Mouse (Mus musculus) lung, embryonic 16.5 days (tissue): ENCODE measurements around the gene Prr5l. TPM values are rescaled to one million over a fixed set of nuclear protein-coding genes. Genes with fewer than 3 reads are reported as not detected.
A peak's percentile ranks its signal among the peaks of the same experiment; 100 is the strongest.

Experiments used
- ATAC-seq: fragments of 200-750 bp; cut with Nextera tagmentation; 2 replicates; pipeline ENCODE4 v1.8.0; 2017; ENCODE audit warnings: low read depth, mild to moderate bottlenecking, moderate library complexity
- H3K27ac ChIP-seq: fragments of 300-500 bp; sonication (generic); 2 replicates; pipeline ENCODE4 v1.5.1; 2014; ENCODE audit warnings: mild to moderate bottlenecking, control low read depth, low read length
- H3K27me3 ChIP-seq: fragments of 300-500 bp; sonication (generic); 2 replicates; pipeline ENCODE4 v1.6.1; 2014; ENCODE audit warnings: low read depth, low read length, mixed read lengths; ENCODE audit not compliant: control insufficient read depth, insufficient read depth
- H3K36me3 ChIP-seq: fragments of 300-500 bp; sonication (generic); 2 replicates; pipeline ENCODE4 v1.6.1; 2014; ENCODE audit warnings: low read length; ENCODE audit not compliant: control insufficient read depth, insufficient read depth
- H3K4me1 ChIP-seq: fragments of 300-500 bp; sonication (generic); replicated peaks from 2 replicates; pipeline ENCODE4 v1.6.1; 2014; ENCODE audit warnings: low read length, mixed read lengths; ENCODE audit not compliant: control insufficient read depth, insufficient read depth
- H3K4me2 ChIP-seq: fragments of 300-500 bp; sonication (generic); 2 replicates; pipeline ENCODE4 v1.6.1; 2014; ENCODE audit warnings: low read depth, low read length, control low read depth
- H3K4me3 ChIP-seq: fragments of 300-500 bp; sonication (generic); 2 replicates; pipeline ENCODE4 v1.5.1; 2014; ENCODE audit warnings: mild to moderate bottlenecking, low read length, control low read depth
- H3K9ac ChIP-seq: fragments of 300-500 bp; sonication (generic); 2 replicates; pipeline ENCODE4 v1.6.1; 2014; ENCODE audit warnings: low read length, control low read depth
- H3K9me3 ChIP-seq: fragments of 300-500 bp; sonication (generic); 2 replicates; pipeline ENCODE4 v1.6.1; 2016; ENCODE audit warnings: low read length; ENCODE audit not compliant: control insufficient read depth
- WGBS: fragments of 180-500 bp; shearing (Covaris S2); extraction: QIAGEN DNeasy Blood & Tissue Kit; methylation state at CpG from one replicate; pipeline ENCODE4 v1.1.7; 2014; 5-methylcytosine and 5-hydroxymethylcytosine counted together
- polyA plus RNA-seq: library from polyadenylated mRNA; unstranded; fragments of >200 nt; fragmentation: Nextera tagmentation; extraction: Ambion mirVana; gene quantifications from 2 replicates; pipeline ENCODE4 v1.2.1, GENCODE M21; 2015

Prr5l gene
- polyA plus RNA-seq, 1 experiment from 2014 or later: 43.7 TPM

DNA sequence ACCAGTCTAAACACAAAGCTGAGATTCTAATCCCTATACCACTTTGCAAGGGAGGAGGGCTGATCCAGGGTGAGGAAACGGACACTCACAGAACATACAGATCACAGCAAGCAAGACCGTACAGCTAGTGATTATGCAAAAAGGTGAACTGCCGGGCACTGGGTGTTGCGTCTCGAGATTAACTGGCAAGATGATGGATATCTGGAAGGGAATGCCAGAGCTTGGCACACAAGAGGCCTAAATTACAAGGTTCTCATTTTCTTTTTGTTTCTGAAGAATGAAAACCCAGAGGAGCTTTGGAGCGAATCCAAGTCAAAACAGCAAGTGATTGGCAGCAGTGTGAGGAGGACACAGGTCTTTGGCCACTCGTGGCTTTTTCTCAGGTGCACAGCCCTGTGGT, 28.0 kb downstream of the Prr5l start:
- Histone ChIP-seq H3K27ac (no peak overlapping the region), H3K36me3 (no peaks in the 10 kb centered on the region), H3K27me3 (no peaks in the 10 kb centered on the region), H3K9me3 (no peaks in the 10 kb centered on the region), H3K4me2 (no peak overlapping the region), H3K4me3 (no peak overlapping the region), H3K9ac (no peak overlapping the region), H3K4me1 (no peaks in the 10 kb centered on the region)
- ATAC-seq: no peak
- WGBS: 59% methylated on average over 7 of the region's 7 CpGs

DNA sequence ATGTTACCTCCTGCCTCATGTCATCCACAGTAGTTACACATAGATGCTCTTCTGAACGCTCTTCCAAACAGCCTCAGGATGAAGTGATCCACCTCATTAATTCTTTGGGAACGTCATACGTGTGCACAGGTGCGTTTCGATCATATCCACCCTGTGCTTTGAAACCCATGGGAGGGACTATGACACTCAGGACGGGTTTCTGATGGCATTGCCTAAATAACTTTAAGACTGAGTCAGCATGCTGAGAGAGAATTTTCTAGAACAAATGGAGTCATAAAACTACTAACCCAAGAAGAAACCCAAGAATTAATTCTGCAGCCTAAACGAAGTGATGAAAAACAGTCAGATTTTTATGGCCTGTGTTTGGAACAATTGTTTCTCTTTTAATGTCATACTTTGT, 40.1 kb downstream of the Prr5l start:
- no peak overlapping the region for H3K4me2 ChIP-seq
- no peak overlapping the region for H3K27ac ChIP-seq
- no peak for ATAC-seq
- no peaks in the 10 kb centered on the region for H3K27me3 ChIP-seq
- H3K9ac ChIP-seq: no peak overlapping the region
- WGBS: 77% methylated on average over 7 of the region's 7 CpGs
- no peaks in the 10 kb centered on the region for H3K4me1 ChIP-seq
- no peaks in the 10 kb centered on the region for H3K9me3 ChIP-seq
- H3K36me3 ChIP-seq: no peaks in the 10 kb centered on the region
- no peak overlapping the region for H3K4me3 ChIP-seq

DNA sequence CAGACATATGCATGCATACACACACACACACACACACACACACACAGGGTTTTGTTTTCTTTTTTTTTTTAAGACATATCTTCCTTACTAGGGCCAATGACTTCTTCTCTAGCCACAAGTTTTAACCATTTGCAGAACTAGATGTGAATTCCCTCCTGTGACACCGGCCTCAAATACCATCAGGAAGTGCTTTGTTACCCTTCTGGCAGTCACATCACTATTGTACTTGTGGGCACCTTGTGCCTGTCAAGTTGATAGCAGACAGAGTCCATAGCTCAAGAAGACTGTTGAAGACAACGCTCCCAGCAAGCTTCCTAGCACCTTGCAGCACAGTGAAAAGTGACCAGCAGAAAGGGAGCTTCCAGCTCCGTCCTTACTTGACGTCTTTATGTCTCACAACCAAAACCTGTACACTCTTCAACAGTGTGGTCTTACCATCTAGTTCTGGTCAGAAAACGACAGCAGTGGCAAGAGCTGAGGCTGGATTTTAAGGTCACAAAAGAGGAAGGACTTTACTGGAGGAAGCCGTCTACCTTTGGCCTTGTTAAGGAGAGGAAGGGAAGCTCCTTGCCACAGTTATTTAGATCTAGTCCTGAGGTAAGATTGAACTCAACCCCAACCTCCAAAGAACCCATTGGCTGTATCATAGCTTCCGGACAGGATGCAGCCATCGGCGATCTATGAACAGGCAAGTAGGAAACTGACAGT, 47.9 kb downstream of the Prr5l start:
- no peak overlapping the region for H3K4me3 ChIP-seq
- no peaks in the 10 kb centered on the region for H3K36me3 ChIP-seq
- no peak overlapping the region for H3K9ac ChIP-seq
- peaks cover 13% of the 10 kb centered on the region; the same call in 1 of the 2 replicates for H3K4me1 ChIP-seq
- WGBS: 77% methylated on average over 9 of the region's 9 CpGs
- H3K27ac ChIP-seq: no peak overlapping the region
- H3K4me2 ChIP-seq: no peak overlapping the region
- no peaks in the 10 kb centered on the region for H3K9me3 ChIP-seq
- no peaks in the 10 kb centered on the region for H3K27me3 ChIP-seq
- ATAC-seq: no peak

DNA sequence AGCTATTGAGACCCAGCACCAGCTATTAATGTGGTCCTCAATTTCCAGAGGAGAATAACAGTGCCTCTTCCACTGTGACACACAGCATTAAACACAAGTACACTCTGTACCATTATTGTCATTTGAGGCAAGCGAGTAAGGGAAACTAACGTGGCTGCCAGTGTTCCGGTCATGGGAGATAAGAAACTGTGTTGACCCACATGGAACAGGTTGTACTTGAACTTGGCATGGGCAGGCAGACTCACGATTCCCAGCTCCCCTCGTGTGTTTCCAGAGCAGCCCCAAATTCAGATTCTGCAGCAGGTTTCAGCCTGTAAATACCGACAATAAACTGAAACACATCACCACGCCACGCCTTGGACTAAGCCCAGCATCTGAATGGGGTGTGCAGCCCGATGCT, 50.5 kb downstream of the Prr5l start:
- ATAC-seq: no peak
- no peaks in the 10 kb centered on the region for H3K9me3 ChIP-seq
- 48% methylated on average over 9 of the region's 9 CpGs for WGBS
- H3K4me1 ChIP-seq: peaks cover 21% of the 10 kb centered on the region
- H3K9ac ChIP-seq: no peak overlapping the region
- no peak overlapping the region for H3K27ac ChIP-seq
- no peak overlapping the region for H3K4me3 ChIP-seq
- H3K4me2 ChIP-seq: no peak overlapping the region
- H3K36me3 ChIP-seq: no peaks in the 10 kb centered on the region
- no peaks in the 10 kb centered on the region for H3K27me3 ChIP-seq

DNA sequence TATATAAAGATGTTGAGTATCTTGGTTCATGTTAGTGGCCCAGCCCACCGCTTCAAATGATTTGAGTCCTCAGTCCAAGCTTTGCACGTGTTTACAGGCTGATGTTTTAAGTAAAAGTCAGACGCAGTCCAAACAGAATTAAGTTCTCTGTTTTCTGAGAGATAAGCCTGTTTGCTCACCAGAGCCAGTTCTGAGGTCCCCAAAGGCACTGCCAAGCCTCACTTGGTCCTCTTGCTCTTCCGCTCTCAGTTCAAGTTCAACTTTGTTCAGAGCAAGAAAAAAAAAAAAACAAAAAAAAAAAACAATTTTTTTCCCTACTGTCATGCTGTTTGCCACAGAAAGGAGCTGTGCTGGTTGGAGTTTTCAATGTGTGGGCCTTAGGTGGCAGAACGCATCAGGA, 51.0 kb downstream of the Prr5l start:
- Histone ChIP-seq H3K4me3 (no peak overlapping the region), H3K27ac (no peak overlapping the region), H3K27me3 (no peaks in the 10 kb centered on the region), H3K36me3 (no peaks in the 10 kb centered on the region), H3K9me3 (no peaks in the 10 kb centered on the region), H3K9ac (no peak overlapping the region), H3K4me1 (peaks cover 24% of the 10 kb centered on the region), H3K4me2 (no peak overlapping the region)
- WGBS: 66% methylated on average over 5 of the region's 5 CpGs
- no peak for ATAC-seq

DNA sequence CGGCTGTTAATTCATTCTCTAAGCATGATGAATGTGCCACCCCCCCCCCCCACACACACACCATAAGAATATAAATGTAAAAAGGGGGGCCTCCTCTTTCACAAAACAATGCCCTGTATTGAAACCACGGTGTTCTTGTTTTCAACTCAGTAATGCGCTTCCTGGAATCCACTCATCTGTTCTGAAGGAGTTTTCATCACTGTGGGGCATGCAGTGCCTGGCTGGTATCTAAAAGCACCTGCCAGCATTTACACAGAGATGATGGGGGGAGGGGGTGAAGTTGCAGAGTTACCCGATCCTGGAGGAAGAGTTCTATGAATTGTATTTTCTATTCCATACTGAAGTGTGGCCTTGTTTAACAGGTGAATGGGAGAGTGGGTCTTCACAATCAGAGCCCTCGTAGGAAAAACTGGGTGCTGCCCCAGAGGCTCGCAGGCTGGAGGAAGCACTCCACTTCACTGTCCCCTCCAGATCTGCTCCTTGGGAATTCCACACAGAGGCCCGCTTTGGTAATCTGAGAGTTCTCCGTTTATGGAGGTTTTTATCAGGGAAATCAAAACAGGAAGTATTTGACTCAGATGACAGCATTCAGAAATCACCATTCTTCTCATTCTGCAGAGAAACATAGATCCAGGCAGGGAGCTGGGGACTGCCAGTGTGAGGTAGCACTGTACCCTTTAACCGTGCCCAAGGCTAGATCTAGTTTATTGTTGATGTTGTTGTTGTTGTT, 52.5 kb downstream of the Prr5l start:
- no peak overlapping the region for H3K4me2 ChIP-seq
- no peak overlapping the region for H3K4me3 ChIP-seq
- H3K27me3 ChIP-seq: no peaks in the 10 kb centered on the region
- H3K4me1 ChIP-seq: peaks cover 24% of the 10 kb centered on the region
- no peaks in the 10 kb centered on the region for H3K36me3 ChIP-seq
- WGBS: 25% methylated on average over 9 of the region's 9 CpGs
- no peaks in the 10 kb centered on the region for H3K9me3 ChIP-seq
- H3K9ac ChIP-seq: no peak overlapping the region
- peak; percentile 43 for ATAC-seq
- peak overlapping the region; percentile 29; the same call in 1 of the 2 replicates for H3K27ac ChIP-seq

DNA sequence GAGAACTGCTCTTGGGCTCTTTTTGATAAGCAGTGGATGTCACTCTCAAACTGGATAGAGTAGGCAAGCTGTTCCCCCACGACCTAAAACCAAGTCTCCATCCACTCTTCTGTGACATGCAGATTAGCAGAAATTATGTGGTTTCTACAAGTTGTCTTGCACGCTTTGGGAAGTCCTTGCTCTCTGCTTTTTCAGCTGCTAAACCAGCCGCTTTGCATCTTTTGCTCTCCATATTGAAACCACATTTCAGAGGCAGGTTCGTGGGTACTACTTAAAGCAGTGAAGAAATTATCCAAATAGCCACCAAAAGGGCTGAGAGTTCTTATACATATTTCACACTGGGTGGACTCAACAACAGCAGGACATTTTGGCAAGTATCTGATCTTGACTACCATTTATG, 53.8 kb downstream of the Prr5l start:
- no peaks in the 10 kb centered on the region for H3K36me3 ChIP-seq
- H3K27me3 ChIP-seq: no peaks in the 10 kb centered on the region
- no peak overlapping the region for H3K4me3 ChIP-seq
- peaks cover 24% of the 10 kb centered on the region for H3K4me1 ChIP-seq
- WGBS: 68% methylated on average over 4 of the region's 4 CpGs
- ATAC-seq: no peak
- H3K9ac ChIP-seq: no peak overlapping the region
- no peak overlapping the region for H3K27ac ChIP-seq
- no peaks in the 10 kb centered on the region for H3K9me3 ChIP-seq
- no peak overlapping the region for H3K4me2 ChIP-seq

DNA sequence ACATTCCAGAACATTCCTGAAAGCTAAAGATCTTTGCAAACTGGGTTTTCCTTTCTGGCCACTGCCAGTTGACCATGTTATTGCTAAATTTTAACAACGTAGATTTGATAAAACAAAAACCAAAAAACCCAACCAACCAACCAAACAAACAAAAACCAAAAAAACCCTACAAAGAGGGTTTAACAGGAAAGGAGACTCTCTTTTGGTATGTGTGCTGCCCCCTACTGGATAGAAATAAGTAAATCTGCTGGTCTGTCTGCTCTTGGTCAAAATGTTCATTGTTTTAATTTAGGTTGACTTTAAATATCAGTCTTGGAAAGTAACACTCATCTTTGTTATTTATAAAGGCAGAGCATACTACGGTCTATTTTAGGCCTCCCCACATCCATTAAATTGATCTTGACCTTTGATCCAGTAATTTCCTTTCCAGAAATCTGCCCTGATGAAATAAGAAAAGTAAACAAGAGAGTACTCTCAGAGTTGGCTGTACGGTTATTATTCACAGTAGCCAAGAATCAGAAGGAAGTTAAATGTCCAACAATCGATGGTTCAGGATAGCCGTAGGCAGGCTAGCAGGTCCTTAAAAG, 54.7 kb downstream of the Prr5l start:
- ATAC-seq: no peak
- Histone ChIP-seq H3K27me3 (no peaks in the 10 kb centered on the region), H3K36me3 (no peaks in the 10 kb centered on the region), H3K9ac (no peak overlapping the region), H3K4me1 (peaks cover 24% of the 10 kb centered on the region), H3K27ac (peak overlapping the region; percentile 76), H3K4me3 (no peak overlapping the region), H3K4me2 (0 out of 2 replicates have a peak overlapping the region, but pooled peaks have one; percentile 13), H3K9me3 (no peaks in the 10 kb centered on the region)
- 18% methylated on average over 5 of the region's 5 CpGs for WGBS

DNA sequence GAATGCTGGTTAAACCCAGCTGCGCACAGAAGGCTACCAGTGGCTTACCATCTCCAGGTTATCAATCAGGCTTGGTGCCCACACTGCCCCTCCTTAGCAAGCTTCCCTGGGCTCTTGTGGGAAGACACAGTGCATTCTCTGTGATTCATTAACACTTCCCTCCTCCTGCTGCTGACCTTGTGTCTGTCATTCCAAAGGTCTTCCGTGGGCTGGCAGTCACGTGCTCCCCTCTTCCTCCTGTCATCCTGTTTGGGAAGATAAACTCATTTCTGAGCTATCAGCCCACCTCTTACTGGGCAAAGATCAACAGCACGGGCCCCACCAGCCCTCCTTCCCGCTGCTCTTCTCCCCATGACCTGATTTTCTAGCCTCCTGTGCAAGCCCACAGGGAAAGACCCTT, 55.2 kb downstream of the Prr5l start:
- H3K9ac ChIP-seq: no peak overlapping the region
- H3K4me2 ChIP-seq: 0 out of 2 replicates have a peak overlapping the region, but pooled peaks have one; percentile 13
- no peaks in the 10 kb centered on the region for H3K9me3 ChIP-seq
- no peak overlapping the region for H3K4me3 ChIP-seq
- H3K36me3 ChIP-seq: no peaks in the 10 kb centered on the region
- ATAC-seq: no peak
- H3K27me3 ChIP-seq: no peaks in the 10 kb centered on the region
- H3K27ac ChIP-seq: peak overlapping the region; percentile 76
- 19% methylated on average over 5 of the region's 5 CpGs for whole genome bisulfite sequencing
- H3K4me1 ChIP-seq: peaks cover 24% of the 10 kb centered on the region
